Mouse (Mus musculus) stomach, embryonic 16.5 days (tissue): ENCODE measurements around the gene Scd4. TPM values are rescaled to one million over a fixed set of nuclear protein-coding genes. Genes with fewer than 3 reads are reported as not detected.
"Not testable (repeated sequence)": the region's sequence is repeated elsewhere in the genome, so short reads cannot be mapped to it uniquely, and the experiment has no call there.

Experiments
- ATAC-seq: fragments of 200-750 bp; cut with Nextera tagmentation; 2 replicates; pipeline ENCODE4 v1.8.0; 2017; ENCODE audit warnings: moderate number of reproducible peaks, moderate TSS enrichment; ENCODE audit not compliant: insufficient read depth, low FRiP score
- H3K27ac ChIP-seq: fragments of 300-500 bp; sonication (generic); 2 replicates; pipeline ENCODE4 v1.5.1; 2014; ENCODE audit warnings: low read length
- H3K27me3 ChIP-seq: fragments of 300-500 bp; sonication (generic); 2 replicates; pipeline ENCODE4 v1.6.1; 2014; ENCODE audit warnings: low read length, control low read depth, mixed read lengths; ENCODE audit not compliant: control insufficient read depth, insufficient read depth
- H3K36me3 ChIP-seq: fragments of 300-500 bp; sonication (generic); 2 replicates; pipeline ENCODE4 v1.6.1; 2014; ENCODE audit warnings: low read length; ENCODE audit not compliant: control insufficient read depth, insufficient read depth
- H3K4me1 ChIP-seq: fragments of 300-500 bp; sonication (generic); 2 replicates; pipeline ENCODE4 v1.6.1; 2014; ENCODE audit warnings: low read length, control low read depth, mixed read lengths; ENCODE audit not compliant: control insufficient read depth, insufficient read depth
- H3K4me2 ChIP-seq: fragments of 300-500 bp; sonication (generic); 2 replicates; pipeline ENCODE4 v1.6.1; 2014; ENCODE audit warnings: low read depth, low read length, mixed read lengths
- H3K4me3 ChIP-seq: fragments of 300-500 bp; sonication (generic); replicated peaks from 2 replicates; pipeline ENCODE4 v1.5.1; 2014; ENCODE audit warnings: mild to moderate bottlenecking, low read length
- H3K9ac ChIP-seq: fragments of 300-500 bp; sonication (generic); 2 replicates; pipeline ENCODE4 v1.6.1; 2014; ENCODE audit warnings: low read length
- H3K9me3 ChIP-seq: fragments of 300-500 bp; sonication (generic); replicated peaks from 2 replicates; pipeline ENCODE4 v1.6.1; 2016; ENCODE audit warnings: low read length, control low read depth; ENCODE audit not compliant: control insufficient read depth
- WGBS: fragments of 180-500 bp; shearing (Covaris S2); extraction: QIAGEN DNeasy Blood & Tissue Kit; methylation state at CpG from one replicate; pipeline ENCODE4 v1.1.7; 2014; 5-methylcytosine and 5-hydroxymethylcytosine counted together
- polyA plus RNA-seq: library from polyadenylated mRNA; unstranded; fragments of >200 nt; fragmentation: Nextera tagmentation; extraction: Ambion mirVana; gene quantifications from 2 replicates; pipeline ENCODE4 v1.2.1, GENCODE M21; 2015

Gene Scd4
- polyA plus RNA-seq, 1 experiment from 2014 or later: 0.14 TPM

GRCm38 (mm10) chr19:44304851-44305510 lies 27.9 kb upstream of the Scd4 start:
- Histone ChIP-seq H3K4me2 (no peak overlapping the region), H3K4me1 (peaks cover 42% of the 10 kb centered on the region), H3K4me3 (no peak overlapping the region), H3K9ac (no peak overlapping the region), H3K36me3 (peaks cover 45% of the 10 kb centered on the region), H3K27ac (no peak overlapping the region), H3K9me3 (no peaks in the 10 kb centered on the region), H3K27me3 (no peaks in the 10 kb centered on the region)
- ATAC-seq: no peak
- WGBS: 85% methylated on average over 16 of the region's 16 CpGs

GRCm38 (mm10) chr19:44305701-44306100 lies 27.2 kb upstream of the Scd4 start:
- Histone ChIP-seq H3K27ac (no peak overlapping the region), H3K4me3 (no peak overlapping the region), H3K4me1 (peaks cover 35% of the 10 kb centered on the region), H3K4me2 (no peak overlapping the region), H3K9ac (no peak overlapping the region), H3K27me3 (no peaks in the 10 kb centered on the region), H3K36me3 (peaks cover 41% of the 10 kb centered on the region), H3K9me3 (no peaks in the 10 kb centered on the region)
- 85% methylated on average over 15 of the region's 15 CpGs for WGBS
- ATAC-seq: no peak

GRCm38 (mm10) chr19:44306171-44306570 lies 26.7 kb upstream of the Scd4 start:
- Histone ChIP-seq H3K4me2 (no peak overlapping the region), H3K4me3 (no peak overlapping the region), H3K4me1 (peaks cover 30% of the 10 kb centered on the region), H3K9ac (no peak overlapping the region), H3K27ac (no peak overlapping the region), H3K36me3 (peaks cover 37% of the 10 kb centered on the region), H3K9me3 (no peaks in the 10 kb centered on the region), H3K27me3 (no peaks in the 10 kb centered on the region)
- no peak for ATAC-seq
- WGBS: 65% methylated on average over 7 of the region's 7 CpGs

- WGBS: 73% methylated on average over 9 of the region's 9 CpGs
These were observed 25.6 kb upstream of the Scd4 start for GRCm38 (mm10) chr19:44307101-44307914.

GRCm38 (mm10) chr19:44307915-44308470 lies 24.9 kb upstream of the Scd4 start:
- H3K4me2 ChIP-seq: no peak overlapping the region
- no peak overlapping the region for H3K9ac ChIP-seq
- no peaks in the 10 kb centered on the region for H3K27me3 ChIP-seq
- WGBS: 76% methylated on average over 6 of the region's 6 CpGs
- H3K4me3 ChIP-seq: no peak overlapping the region
- H3K4me1 ChIP-seq: peaks cover 20% of the 10 kb centered on the region
- H3K27ac ChIP-seq: no peak overlapping the region
- H3K9me3 ChIP-seq: no peaks in the 10 kb centered on the region
- H3K36me3 ChIP-seq: peaks cover 25% of the 10 kb centered on the region
- ATAC-seq: no peak

More at GRCm38 (mm10) chr19:44307101-44307914, 25.6 kb upstream of the Scd4 start:
- Histone ChIP-seq H3K4me1 (peaks cover 27% of the 10 kb centered on the region), H3K27ac (no peak overlapping the region; the same call in 1 of the 2 replicates), H3K36me3 (peaks cover 29% of the 10 kb centered on the region), H3K4me3 (no peak overlapping the region), H3K4me2 (no peak overlapping the region), H3K27me3 (no peaks in the 10 kb centered on the region), H3K9ac (no peak overlapping the region), H3K9me3 (no peaks in the 10 kb centered on the region)
- ATAC-seq: no peak

- ATAC-seq: no peak
- WGBS: 72% methylated on average over 8 of the region's 8 CpGs
- H3K9me3 ChIP-seq: no peaks in the 10 kb centered on the region
- no peak overlapping the region for H3K4me2 ChIP-seq
- peaks cover 14% of the 10 kb centered on the region for H3K4me1 ChIP-seq
- H3K36me3 ChIP-seq: peaks cover 18% of the 10 kb centered on the region; the same call in 1 of the 2 replicates
- H3K27ac ChIP-seq: no peak overlapping the region
- no peaks in the 10 kb centered on the region for H3K27me3 ChIP-seq
- no peak overlapping the region for H3K9ac ChIP-seq
- no peak overlapping the region for H3K4me3 ChIP-seq
These were observed 24.2 kb upstream of the Scd4 start for GRCm38 (mm10) chr19:44308611-44309246.

GRCm38 (mm10) chr19:44309351-44310154 lies 23.3 kb upstream of the Scd4 start:
- no peak overlapping the region for H3K9ac ChIP-seq
- no peak overlapping the region for H3K4me2 ChIP-seq
- ATAC-seq: no peak
- H3K4me1 ChIP-seq: peaks cover 15% of the 10 kb centered on the region
- H3K36me3 ChIP-seq: peaks cover 11% of the 10 kb centered on the region; the same call in 1 of the 2 replicates
- H3K4me3 ChIP-seq: no peak overlapping the region
- H3K27me3 ChIP-seq: no peaks in the 10 kb centered on the region
- 85% methylated on average over 12 of the region's 12 CpGs for WGBS
- no peak overlapping the region for H3K27ac ChIP-seq
- H3K9me3 ChIP-seq: no peaks in the 10 kb centered on the region

- WGBS: 79% methylated on average over 1 of the region's 1 CpGs
- not testable (repeated sequence) for H3K27ac ChIP-seq, H3K9me3 ChIP-seq, H3K4me2 ChIP-seq, H3K9ac ChIP-seq, H3K27me3 ChIP-seq, H3K36me3 ChIP-seq, ATAC-seq, H3K4me3 ChIP-seq
- peaks cover 14% of the 10 kb centered on the region for H3K4me1 ChIP-seq
These were observed 22.7 kb upstream of the Scd4 start for GRCm38 (mm10) chr19:44310155-44310575.
